Mouse (Mus musculus) heart, adult 2 months (tissue): ENCODE results near the gene Slc16a10. TPM values are rescaled to one million over a fixed set of nuclear protein-coding genes. Genes with fewer than 3 reads are reported as not detected.

Experiments
- DNase-seq, 2 experiments: peaks; one replicate each; pipeline ENCODE4 v3.0.0; 2021
- H3K27ac ChIP-seq: fragments of 200-600 bp; 2 replicates; pipeline ENCODE4 v1.8.1; 2022
- H3K27me3 ChIP-seq: fragments of 200-500 bp; 2 replicates; pipeline ENCODE4 v1.6.1; 2012; ENCODE audit warnings: mild to moderate bottlenecking, low read length, inconsistent platforms, mixed read lengths; ENCODE audit not compliant: control insufficient read depth, insufficient read depth
- H3K36me3 ChIP-seq: fragments of 200-500 bp; 2 replicates; pipeline ENCODE4 v1.6.1; 2012; ENCODE audit warnings: low read length, inconsistent platforms; ENCODE audit not compliant: control insufficient read depth, insufficient read depth
- H3K4me1 ChIP-seq: fragments of 200-500 bp; 2 replicates; pipeline ENCODE4 v1.6.1; 2011; ENCODE audit warnings: low read length; ENCODE audit not compliant: control insufficient read depth, insufficient read depth
- H3K4me3 ChIP-seq: fragments of 200-600 bp; 2 replicates; pipeline ENCODE4 v1.8.1; 2022
- H3K79me2 ChIP-seq: fragments of 200-500 bp; replicated peaks from 2 replicates; pipeline ENCODE4 v1.6.1; 2012; ENCODE audit warnings: mild to moderate bottlenecking, inconsistent platforms, low read length, moderate library complexity, mixed read lengths; ENCODE audit not compliant: control insufficient read depth, insufficient read depth
- H3K9ac ChIP-seq: fragments of 200-500 bp; 2 replicates; pipeline ENCODE4 v1.6.1; 2012; ENCODE audit warnings: low read depth, mild to moderate bottlenecking, control low read depth, inconsistent platforms, low read length, mixed read lengths
- CTCF ChIP-seq: fragments of 200-600 bp; IDR thresholded peaks from 2 replicates; pipeline ENCODE4 v1.8.1; 2022; ENCODE audit warnings: antibody characterized with exemption, mild to moderate bottlenecking, moderate library complexity
- EP300 ChIP-seq: fragments of 200-500 bp; IDR thresholded peaks from 2 replicates; pipeline ENCODE4 v1.6.1; 2011; ENCODE audit warnings: low read depth, low read length, control low read depth; ENCODE audit not compliant: insufficient read depth
- POLR2A ChIP-seq: fragments of 200-500 bp; IDR thresholded peaks from 2 replicates; pipeline ENCODE4 v1.6.1; 2011; ENCODE audit warnings: mild to moderate bottlenecking, low read depth, low read length, control low read depth; ENCODE audit not compliant: insufficient read depth
- WGBS: fragments of 180-500 bp; shearing (Covaris S2); methylation state at CpG from one replicate; pipeline ENCODE4 v1.1.7; 2018; 5-methylcytosine and 5-hydroxymethylcytosine counted together
- intact Hi-C: fragments of 180-260 bp; cut with DNase I; formaldehyde crosslinking; loops from one replicate; pipeline ENCODE4 v1.15.1; 2025
- polyA plus RNA-seq: library from polyadenylated mRNA; depleted of rRNA; stranded (reverse); fragments of >200 nt; gene quantifications from 2 replicates; pipeline ENCODE4 v1.2.3, GENCODE M21; 2012
- total RNA-seq, 2 experiments: library from RNA; stranded (reverse); gene quantifications; 2 replicates each; pipeline ENCODE4 v1.2.3; 2021

Slc16a10 gene
- total and polyA plus RNA-seq, 3 experiments = 15.3 to 21.9 (median 21.0) TPM

DNA sequence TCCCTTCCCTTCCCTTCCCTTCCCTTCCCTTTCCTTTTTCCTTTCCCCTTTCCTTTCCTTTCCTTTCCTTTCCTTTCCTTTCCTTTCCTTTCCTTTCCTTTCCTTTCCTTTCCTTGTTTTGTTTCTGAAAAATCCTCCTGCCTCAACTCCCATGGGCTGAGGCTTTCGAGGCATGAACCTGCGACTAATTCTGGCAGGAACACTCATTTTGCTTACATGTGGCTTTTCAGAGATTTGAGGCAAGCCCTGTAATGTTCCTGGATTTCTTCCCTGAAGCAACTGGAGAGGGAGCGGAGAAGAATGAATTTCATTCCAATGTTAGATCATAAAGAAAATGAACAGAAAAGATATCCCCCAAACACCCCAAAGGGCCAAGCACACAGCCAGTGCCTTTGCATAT, 39.9 kb downstream of the Slc16a10 start:
- peaks cover 2% of the 10 kb centered on the region; the same call in 1 of the 2 replicates for H3K79me2 ChIP-seq
- H3K27me3 ChIP-seq = no peaks in the 10 kb centered on the region
- intact Hi-C loops = no loop called here
- no peaks in the 10 kb centered on the region; the same call in 1 of the 2 replicates for H3K36me3 ChIP-seq
- no peak for DNase-seq
- H3K4me3 ChIP-seq = no peak overlapping the region
- peaks cover 2% of the 10 kb centered on the region; the same call in 1 of the 2 replicates for H3K4me1 ChIP-seq
- no peak overlapping the region for H3K27ac ChIP-seq
- no peak for TF ChIP-seq EP300
- no peak for TF ChIP-seq POLR2A
- no peak for TF ChIP-seq CTCF
- 58% methylated on average over 3 of the region's 3 CpGs for WGBS
- no peak overlapping the region for H3K9ac ChIP-seq

- Histone ChIP-seq H3K79me2 (no peaks in the 10 kb centered on the region), H3K4me1 (no peaks in the 10 kb centered on the region), H3K4me3 (no peak overlapping the region), H3K27me3 (no peaks in the 10 kb centered on the region), H3K27ac (no peak overlapping the region), H3K9ac (no peak overlapping the region), H3K36me3 (peaks cover 2% of the 10 kb centered on the region; the same call in 1 of the 2 replicates)
- WGBS = 83% methylated on average over 1 of the region's 1 CpGs
- intact Hi-C loops = loop anchor here (5.0 kb wide), 1 partner anchor 39 kb away; no protein-coding TSS in a partner anchor
- DNase-seq = no peak
- TF ChIP-seq POLR2A = no peak
- no peak for TF ChIP-seq CTCF
- TF ChIP-seq EP300 = no peak
Observed at GRCm38 (mm10) chr10:40098441-40098840, 43.6 kb downstream of the Slc16a10 start.

GRCm38 (mm10) chr10:40097519-40097918, 44.5 kb downstream of the Slc16a10 start:
- no peaks in the 10 kb centered on the region for H3K79me2 ChIP-seq
- no peak for DNase-seq
- H3K4me1 ChIP-seq = no peaks in the 10 kb centered on the region
- TF ChIP-seq POLR2A (no peak), CTCF (no peak), EP300 (no peak)
- H3K27ac ChIP-seq = no peak overlapping the region
- no peak overlapping the region for H3K4me3 ChIP-seq
- H3K36me3 ChIP-seq = peaks cover 2% of the 10 kb centered on the region; the same call in 1 of the 2 replicates
- WGBS = 62% methylated on average over 4 of the region's 4 CpGs
- H3K9ac ChIP-seq = no peak overlapping the region
- no peaks in the 10 kb centered on the region for H3K27me3 ChIP-seq
- intact Hi-C loops = loop anchor here (5.0 kb wide), 1 partner anchor 40 kb away; no protein-coding TSS in a partner anchor

DNA sequence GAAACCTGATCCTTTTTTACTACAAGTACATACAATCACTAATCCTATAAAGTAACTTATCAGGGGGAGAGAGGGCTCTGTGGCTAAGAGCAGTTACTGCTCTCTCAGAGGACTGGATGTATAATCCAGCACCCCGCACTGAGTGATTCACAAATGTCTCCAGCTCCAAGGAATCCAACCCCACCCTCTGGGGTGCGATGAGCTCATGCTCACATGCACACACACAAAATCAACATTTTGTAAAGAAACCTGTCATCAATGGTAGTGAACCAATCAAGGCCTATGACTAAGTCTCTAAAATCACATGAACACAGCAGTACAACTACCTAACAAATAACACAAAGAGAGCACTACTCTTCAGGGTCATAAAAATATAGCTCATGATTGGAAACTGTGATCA, 47.3 kb downstream of the Slc16a10 start:
- WGBS = 70% methylated on average over 2 of the region's 2 CpGs
- Histone ChIP-seq H3K27me3 (no peaks in the 10 kb centered on the region), H3K4me1 (no peaks in the 10 kb centered on the region), H3K79me2 (no peaks in the 10 kb centered on the region), H3K4me3 (no peak overlapping the region), H3K36me3 (peaks cover 3% of the 10 kb centered on the region; the same call in 1 of the 2 replicates), H3K27ac (no peak overlapping the region), H3K9ac (no peak overlapping the region)
- no peak for TF ChIP-seq POLR2A
- no peak for TF ChIP-seq EP300
- no peak for TF ChIP-seq CTCF
- intact Hi-C loops = loop anchor here (5.0 kb wide), 1 partner anchor 43 kb away; no protein-coding TSS in a partner anchor
- no peak for DNase-seq

- Histone ChIP-seq H3K36me3 (peaks cover 3% of the 10 kb centered on the region; the same call in 1 of the 2 replicates), H3K27ac (no peak overlapping the region), H3K27me3 (no peaks in the 10 kb centered on the region), H3K9ac (no peak overlapping the region), H3K4me3 (no peak overlapping the region), H3K4me1 (no peaks in the 10 kb centered on the region), H3K79me2 (no peaks in the 10 kb centered on the region)
- DNase-seq = no peak
- TF ChIP-seq POLR2A (no peak), EP300 (no peak), CTCF (no peak)
- intact Hi-C loops = no loop called here
Observed at GRCm38 (mm10) chr10:40093526-40093925, 48.5 kb downstream of the Slc16a10 start.

- WGBS = 64% methylated on average over 2 of the region's 2 CpGs
- H3K9ac ChIP-seq = no peak overlapping the region
- TF ChIP-seq EP300 = no peak
- TF ChIP-seq POLR2A = no peak
- TF ChIP-seq CTCF = no peak
- peaks cover 2% of the 10 kb centered on the region; the same call in 1 of the 2 replicates for H3K79me2 ChIP-seq
- H3K36me3 ChIP-seq = peaks cover 3% of the 10 kb centered on the region; the same call in 1 of the 2 replicates
- no peak overlapping the region for H3K4me3 ChIP-seq
- H3K27ac ChIP-seq = 0 out of 2 replicates have a peak overlapping the region, but pooled peaks have one; percentile 1
- H3K27me3 ChIP-seq = no peaks in the 10 kb centered on the region
- H3K4me1 ChIP-seq = no peaks in the 10 kb centered on the region
- intact Hi-C loops = no loop called here
- no peak for DNase-seq
Observed at GRCm38 (mm10) chr10:40091455-40091854, 50.6 kb downstream of the Slc16a10 start.
